Comparison of ENCODE assay signal across 17 mouse cellular contexts in the genomic region with DNA sequence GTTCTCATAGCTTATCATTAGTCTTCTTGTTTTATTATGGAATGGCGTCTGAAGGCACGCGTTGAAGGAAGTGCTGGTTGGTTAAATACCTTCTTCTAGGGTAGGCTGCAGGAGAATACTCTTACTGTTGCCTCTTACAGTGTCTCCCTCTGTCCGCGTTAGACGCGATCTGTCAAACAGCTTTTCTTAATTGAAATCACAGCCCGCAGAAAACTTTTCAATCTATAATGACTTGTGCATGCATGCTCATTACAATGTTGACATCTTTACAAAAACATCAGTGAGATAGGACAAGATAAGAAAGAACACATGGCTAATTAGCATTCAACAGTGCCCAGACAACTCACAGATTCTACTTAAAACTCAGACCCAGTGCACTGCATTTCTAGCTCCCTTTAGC.
"Had no signal": no experiment of that assay in that cellular context is flagged by ENCODE, and none has a peak within 500 bp of the region (broad histone marks: within the 10 kb centered on the region; RNA-seq: fewer than 3 reads in every experiment).

No protein-coding gene starts in this region.

- H3K4me2 ChIP-seq: lung, embryonic 14.5 days; neural tube, embryonic 13.5 days; neural tube, embryonic 15.5 days; stomach, embryonic 15.5 days had no signal

- H3K36me3 ChIP-seq: midbrain, embryonic 10.5 days; neural tube, embryonic 13.5 days; neural tube, embryonic 15.5 days; stomach, embryonic 15.5 days had no signal

- DNase-seq: lung, adult 18-20 months; lung, embryonic 14.5 days; lung, postnatal 10 days; lung, postnatal 4 days; midbrain, embryonic 14.5 days; right cerebral cortex, adult 18-20 months; thymus, adult 2 months; thymus, postnatal 25 days; thymus, postnatal 4 days had no signal

- H3K9ac ChIP-seq: liver, embryonic 14.5 days; lung, embryonic 14.5 days; neural tube, embryonic 13.5 days; neural tube, embryonic 15.5 days; stomach, embryonic 15.5 days had no signal

- H3K27me3 ChIP-seq: neural tube, embryonic 13.5 days; neural tube, embryonic 15.5 days; stomach, embryonic 15.5 days had no signal

- ATAC-seq: midbrain, embryonic 16.5 days had no signal

- H3K27ac ChIP-seq: liver, embryonic 14.5 days; midbrain, embryonic 10.5 days; neural tube, embryonic 13.5 days; neural tube, embryonic 15.5 days; stomach, embryonic 15.5 days; stomach, postnatal 0 days had no signal

- H3K9me3 ChIP-seq: midbrain, embryonic 10.5 days; neural tube, embryonic 13.5 days; neural tube, embryonic 15.5 days; stomach, embryonic 15.5 days had no signal

- H3K4me1 ChIP-seq: neural tube, embryonic 15.5 days; stomach, embryonic 15.5 days had no signal

- H3K4me3 ChIP-seq: midbrain, embryonic 10.5 days; myocyte; neural tube, embryonic 13.5 days; neural tube, embryonic 15.5 days; stomach, embryonic 15.5 days had no signal
